Mouse (Mus musculus): ENCODE data around the gene Lemd1.

DNA sequence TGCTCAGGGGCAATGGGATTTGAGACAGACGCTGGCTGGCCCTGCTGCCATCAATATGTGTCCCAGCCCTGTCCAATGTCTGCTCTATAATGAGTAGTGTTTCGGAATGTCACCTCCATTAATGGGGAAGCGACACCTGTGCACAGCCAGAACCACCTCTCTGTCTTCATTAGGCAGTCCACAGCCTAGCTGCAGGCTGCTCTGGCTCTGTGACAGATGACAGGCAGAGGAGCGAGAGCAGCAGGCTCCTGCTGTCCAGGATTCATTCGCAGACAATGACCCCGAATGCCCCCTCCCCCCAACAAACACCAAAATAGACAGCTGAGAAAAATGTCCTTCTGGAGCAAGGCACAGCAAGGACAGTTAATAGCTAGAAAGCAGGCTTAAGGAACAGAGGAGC lies 21.8 kb downstream of the Lemd1 start:
- no peak for TF ChIP-seq GATA1 (IDR thresholded peaks at IDR 0.05; ENCODE audit: low read length)
- TF ChIP-seq TAL1 (IDR thresholded peaks at IDR 0.05; ENCODE audit: low read length), result no peak
